Mouse (Mus musculus) olfactory bulb, adult 2 months (tissue): ENCODE measurements around the gene Gm49395.

Experiments used
- CTCF ChIP-seq: fragments of 200-500 bp; IDR thresholded peaks from 2 replicates; pipeline ENCODE4 v1.5.1; 2012; ENCODE audit warnings: low read depth, mild to moderate bottlenecking, low read length, moderate library complexity; ENCODE audit not compliant: insufficient read depth
- POLR2A ChIP-seq: fragments of 200-500 bp; IDR thresholded peaks from 2 replicates; pipeline ENCODE4 v1.6.1; 2012; ENCODE audit warnings: mild to moderate bottlenecking, low read depth, low read length, moderate library complexity; ENCODE audit not compliant: insufficient read depth

- TF ChIP-seq POLR2A (no peak), CTCF (no peak)
These were observed 35.0 kb upstream of the Gm49395 start for GRCm38 (mm10) chr13:115136761-115137160.
